Mouse (Mus musculus): Measurements from ENCODE around the gene Ap3b2. TPM values are rescaled to one million over a fixed set of nuclear protein-coding genes. Genes with fewer than 3 reads are reported as not detected.
"Not testable (repeated sequence)": the region's sequence is repeated elsewhere in the genome, so short reads cannot be mapped to it uniquely, and the experiment has no call there.

The Ap3b2 gene
- total and polyA plus RNA-seq, 3 experiments, result 0.12 to 0.34 TPM; not detected in 1

GRCm38 (mm10) chr7:81489649-81490048, 4.1 kb downstream of the Ap3b2 start:
- DNase-seq, result no peak
- intact Hi-C loops (cut with DNase I), result no loop called here
- Histone ChIP-seq H3K4me3 (no peak overlapping the region), H3K36me3 (ENCODE audit: control insufficient read depth, insufficient read depth, low read length) (no peaks in the 10 kb centered on the region), H3K27ac (no peak overlapping the region), H3K4me1 (ENCODE audit: control insufficient read depth, insufficient read depth, low read length) (no peaks in the 10 kb centered on the region), H3K27me3 (ENCODE audit: control insufficient read depth, insufficient read depth, low read length) (0 out of 2 replicates have a peak, but pooled peaks cover 2% of the 10 kb centered on the region), H3K79me2 (replicated peaks; ENCODE audit: control insufficient read depth, insufficient read depth, low read length) (no peaks in the 10 kb centered on the region), H3K9ac (ENCODE audit: low read depth, low read length) (no peak overlapping the region)
- TF ChIP-seq CTCF (IDR thresholded peaks at IDR 0.05) (no peak), POLR2A (IDR thresholded peaks at IDR 0.05; ENCODE audit: insufficient read depth, low read depth, low read length) (no peak), EP300 (IDR thresholded peaks at IDR 0.05; ENCODE audit: insufficient read depth, low read depth, low read length) (no peak)
- WGBS, result 23% methylated on average over 9 of the region's 9 CpGs

- intact Hi-C loops (cut with DNase I), result no loop called here
- H3K79me2 ChIP-seq (replicated peaks; ENCODE audit: control insufficient read depth, insufficient read depth, low read length), result no peaks in the 10 kb centered on the region
Observed at GRCm38 (mm10) chr7:81480800-81481199, 12.9 kb downstream of the Ap3b2 start.

GRCm38 (mm10) chr7:81479531-81480090, 14.1 kb downstream of the Ap3b2 start:
- no peak for DNase-seq
- Histone ChIP-seq H3K79me2 (replicated peaks; ENCODE audit: control insufficient read depth, insufficient read depth, low read length) (no peaks in the 10 kb centered on the region), H3K4me3 (no peak overlapping the region), H3K36me3 (ENCODE audit: control insufficient read depth, insufficient read depth, low read length) (no peaks in the 10 kb centered on the region), H3K4me1 (ENCODE audit: control insufficient read depth, insufficient read depth, low read length) (no peaks in the 10 kb centered on the region), H3K9ac (ENCODE audit: low read depth, low read length) (no peak overlapping the region), H3K27me3 (ENCODE audit: control insufficient read depth, insufficient read depth, low read length) (peaks cover 3% of the 10 kb centered on the region), H3K27ac (no peak overlapping the region)
- TF ChIP-seq CTCF (IDR thresholded peaks at IDR 0.05) (no peak), POLR2A (IDR thresholded peaks at IDR 0.05; ENCODE audit: insufficient read depth, low read depth, low read length) (no peak), EP300 (IDR thresholded peaks at IDR 0.05; ENCODE audit: insufficient read depth, low read depth, low read length) (no peak)
- intact Hi-C loops (cut with DNase I), result no loop called here
- WGBS, result 55% methylated on average over 3 of the region's 3 CpGs

More at GRCm38 (mm10) chr7:81480800-81481199, 12.9 kb downstream of the Ap3b2 start:
- Histone ChIP-seq H3K36me3 (ENCODE audit: control insufficient read depth, insufficient read depth, low read length) (no peaks in the 10 kb centered on the region), H3K27me3 (ENCODE audit: control insufficient read depth, insufficient read depth, low read length) (peaks cover 3% of the 10 kb centered on the region), H3K4me1 (ENCODE audit: control insufficient read depth, insufficient read depth, low read length) (no peaks in the 10 kb centered on the region), H3K9ac (ENCODE audit: low read depth, low read length) (no peak overlapping the region), H3K4me3 (no peak overlapping the region), H3K27ac (no peak overlapping the region)
- 6% methylated on average over 8 of the region's 8 CpGs for WGBS
- no peak for DNase-seq
- no peak for TF ChIP-seq EP300 (IDR thresholded peaks at IDR 0.05; ENCODE audit: insufficient read depth, low read depth, low read length)

- H3K27ac ChIP-seq; DNase-seq; H3K4me1 ChIP-seq (ENCODE audit: control insufficient read depth, insufficient read depth, low read length); H3K4me3 ChIP-seq; intact Hi-C loops (cut with DNase I); H3K9ac ChIP-seq (ENCODE audit: low read depth, low read length); H3K36me3 ChIP-seq (ENCODE audit: control insufficient read depth, insufficient read depth, low read length); H3K79me2 ChIP-seq (replicated peaks; ENCODE audit: control insufficient read depth, insufficient read depth, low read length); H3K27me3 ChIP-seq (ENCODE audit: control insufficient read depth, insufficient read depth, low read length): not testable (repeated sequence)
Observed at GRCm38 (mm10) chr7:81478261-81478660, 15.5 kb downstream of the Ap3b2 start.

GRCm38 (mm10) chr7:81476833-81477232, 16.9 kb downstream of the Ap3b2 start:
- 9% methylated on average over 24 of the region's 24 CpGs for WGBS
- no peaks in the 10 kb centered on the region for H3K4me1 ChIP-seq (ENCODE audit: control insufficient read depth, insufficient read depth, low read length)
- H3K27ac ChIP-seq, result no peak overlapping the region
- no peak overlapping the region for H3K9ac ChIP-seq (ENCODE audit: low read depth, low read length)
- intact Hi-C loops (cut with DNase I), result no loop called here
- H3K79me2 ChIP-seq (replicated peaks; ENCODE audit: control insufficient read depth, insufficient read depth, low read length), result no peaks in the 10 kb centered on the region
- no peaks in the 10 kb centered on the region for H3K36me3 ChIP-seq (ENCODE audit: control insufficient read depth, insufficient read depth, low read length)
- H3K4me3 ChIP-seq, result no peak overlapping the region
- TF ChIP-seq CTCF (IDR thresholded peaks at IDR 0.05), result no peak
- TF ChIP-seq EP300 (IDR thresholded peaks at IDR 0.05; ENCODE audit: insufficient read depth, low read depth, low read length), result no peak
- TF ChIP-seq POLR2A (IDR thresholded peaks at IDR 0.05; ENCODE audit: insufficient read depth, low read depth, low read length), result no peak
- peaks cover 3% of the 10 kb centered on the region for H3K27me3 ChIP-seq (ENCODE audit: control insufficient read depth, insufficient read depth, low read length)
- DNase-seq, result no peak

GRCm38 (mm10) chr7:81475221-81475620, 18.5 kb downstream of the Ap3b2 start:
- no peak for DNase-seq
- H3K27ac ChIP-seq, result no peak overlapping the region
- WGBS, result 70% methylated on average over 3 of the region's 3 CpGs
- H3K79me2 ChIP-seq (replicated peaks; ENCODE audit: control insufficient read depth, insufficient read depth, low read length), result no peaks in the 10 kb centered on the region
- no peak overlapping the region for H3K9ac ChIP-seq (ENCODE audit: low read depth, low read length)
- no peak overlapping the region for H3K4me3 ChIP-seq
- H3K36me3 ChIP-seq (ENCODE audit: control insufficient read depth, insufficient read depth, low read length), result no peaks in the 10 kb centered on the region
- intact Hi-C loops (cut with DNase I), result no loop called here
- TF ChIP-seq EP300 (IDR thresholded peaks at IDR 0.05; ENCODE audit: insufficient read depth, low read depth, low read length) (no peak), CTCF (IDR thresholded peaks at IDR 0.05) (no peak), POLR2A (IDR thresholded peaks at IDR 0.05; ENCODE audit: insufficient read depth, low read depth, low read length) (no peak)
- peaks cover 3% of the 10 kb centered on the region for H3K27me3 ChIP-seq (ENCODE audit: control insufficient read depth, insufficient read depth, low read length)
- no peaks in the 10 kb centered on the region for H3K4me1 ChIP-seq (ENCODE audit: control insufficient read depth, insufficient read depth, low read length)

Measured in heart, adult 2 months (tissue).